Mouse (Mus musculus) forebrain, embryonic 16.5 days (tissue): ENCODE measurements around the gene Olfr97. TPM values are rescaled to one million over a fixed set of nuclear protein-coding genes. Genes with fewer than 3 reads are reported as not detected.

Experiments
- polyA plus RNA-seq: library from polyadenylated mRNA; unstranded; fragments of >200 nt; fragmentation: Nextera tagmentation; extraction: Ambion mirVana; gene quantifications from 2 replicates; pipeline ENCODE4 v1.2.1, GENCODE M21; 2015

Olfr97 gene
- polyA plus RNA-seq, 1 experiment from 2014 or later, result not detected

Other genes starting within 250 kb of the Olfr97 start
- gene H2-M5, start 247.8 kb downstream of the Olfr97 start, polyA plus RNA-seq, result 1.6 and 2.3 TPM in 2 replicates
- gene Zfp57, start 236.2 kb downstream of the Olfr97 start, polyA plus RNA-seq, result 351 and 383 TPM in 2 replicates
- 1.9 and 2.9 TPM in 2 replicates for gene Mog, start 213.9 kb downstream of the Olfr97 start, polyA plus RNA-seq
- 46.0 and 58.6 TPM in 2 replicates for gene Gabbr1, start 191.4 kb downstream of the Olfr97 start, polyA plus RNA-seq
- not detected in 2 replicates for gene Olfr90, start 148.8 kb downstream of the Olfr97 start, polyA plus RNA-seq
- gene Olfr91, start 139.1 kb downstream of the Olfr97 start, polyA plus RNA-seq, result not detected in 2 replicates
- gene Olfr92, start 117.2 kb downstream of the Olfr97 start, polyA plus RNA-seq, result not detected in 2 replicates
- not detected in 2 replicates for gene Olfr93, start 75.8 kb downstream of the Olfr97 start, polyA plus RNA-seq
- gene Ubd, start 43.4 kb downstream of the Olfr97 start, polyA plus RNA-seq, result not detected in 2 replicates
- gene Olfr94, start 36.3 kb downstream of the Olfr97 start, polyA plus RNA-seq, result not detected in 2 replicates
- gene Olfr95, start 24.2 kb downstream of the Olfr97 start, polyA plus RNA-seq, result not detected in 2 replicates
- gene Olfr96, start 17.2 kb downstream of the Olfr97 start, polyA plus RNA-seq, result not detected in 2 replicates
- not detected in 2 replicates for gene Olfr98, start 26.4 kb upstream of the Olfr97 start, polyA plus RNA-seq
- gene H2-M3, start 32.9 kb upstream of the Olfr97 start, polyA plus RNA-seq, result 0.67 and 0.81 TPM in 2 replicates
- gene Olfr99, start 46.1 kb upstream of the Olfr97 start, polyA plus RNA-seq, result not detected in 2 replicates
- gene Olfr101, start 67.0 kb upstream of the Olfr97 start, polyA plus RNA-seq, result not detected in 2 replicates
- gene Olfr102, start 79.7 kb upstream of the Olfr97 start, polyA plus RNA-seq, result not detected in 2 replicates
- not detected in 2 replicates for gene Olfr103, start 102.4 kb upstream of the Olfr97 start, polyA plus RNA-seq
- gene Olfr104-ps, start 122.3 kb upstream of the Olfr97 start, polyA plus RNA-seq, result not detected in 2 replicates
- gene Olfr105-ps, start 141.7 kb upstream of the Olfr97 start, polyA plus RNA-seq, result not detected in 2 replicates
- gene Olfr106-ps, start 153.1 kb upstream of the Olfr97 start, polyA plus RNA-seq, result not detected in 2 replicates
- not detected in 2 replicates for gene Olfr107, start 161.9 kb upstream of the Olfr97 start, polyA plus RNA-seq
- not detected in 2 replicates for gene Olfr108, start 208.2 kb upstream of the Olfr97 start, polyA plus RNA-seq
- not detected in 2 replicates for gene Olfr109, start 221.6 kb upstream of the Olfr97 start, polyA plus RNA-seq
- not detected in 2 replicates for gene H2-M2, start 246.2 kb upstream of the Olfr97 start, polyA plus RNA-seq